Mouse (Mus musculus) ES-E14 (cell line): ENCODE data around the gene Vipr2. TPM values are rescaled to one million over a fixed set of nuclear protein-coding genes. Genes with fewer than 3 reads are reported as not detected.

Experiments used
- DNase-seq: peaks from one replicate; pipeline ENCODE4 v3.0.0-alpha.2; 2013; ENCODE audit warnings: low read depth, low spot score
- H3K27ac ChIP-seq: 2 replicates; pipeline ENCODE4 v1.5.1; 2012; ENCODE audit warnings: low read depth, mild to moderate bottlenecking, low read length, moderate library complexity, mixed read lengths; ENCODE audit not compliant: poor library complexity, insufficient read depth, severe bottlenecking
- H3K36me3 ChIP-seq: 2 replicates; pipeline ENCODE4 v1.6.1; 2012; ENCODE audit warnings: mild to moderate bottlenecking, low read length, moderate library complexity, mixed read lengths; ENCODE audit not compliant: control insufficient read depth, poor library complexity, insufficient read depth, severe bottlenecking
- H3K4me1 ChIP-seq, 2 experiments: fragments of 150-350 bp in 1 of 2; sonication (generic) in 1 of 2; 2 replicates each; pipeline ENCODE4 v1.6.1; 2012; ENCODE audit warnings: low read length in 2 of 2, mild to moderate bottlenecking in 1 of 2, mixed read lengths in 1 of 2; ENCODE audit not compliant: control insufficient read depth in 2 of 2, insufficient read depth in 2 of 2, poor library complexity in 1 of 2
- H3K4me3 ChIP-seq, 2 experiments: fragments of 150-350 bp in 1 of 2; sonication (generic) in 1 of 2; 2 replicates each; pipeline ENCODE4 v1.5.1; 2012; ENCODE audit warnings: low read length in 2 of 2, low read depth in 1 of 2, mild to moderate bottlenecking in 1 of 2, mixed read lengths in 1 of 2; ENCODE audit not compliant: insufficient read depth in 1 of 2, poor library complexity in 1 of 2, severe bottlenecking in 1 of 2
- H3K9ac ChIP-seq: 2 replicates; pipeline ENCODE4 v1.6.1; 2012; ENCODE audit warnings: low read depth, mild to moderate bottlenecking, low read length, mixed read lengths; ENCODE audit not compliant: poor library complexity, insufficient read depth, severe bottlenecking
- H3K9me3 ChIP-seq: fragments of 150-350 bp; sonication (generic); 2 replicates; pipeline ENCODE4 v1.6.1; 2012; ENCODE audit warnings: low read depth, mild to moderate bottlenecking, low read length; ENCODE audit not compliant: control insufficient read depth, insufficient read depth
- CHD2 ChIP-seq: IDR thresholded peaks from 2 replicates; pipeline ENCODE4 v1.6.1; 2014; ENCODE audit warnings: mild to moderate bottlenecking, low read depth, low read length, inconsistent platforms
- HCFC1 ChIP-seq: IDR thresholded peaks from 2 replicates; pipeline ENCODE4 v1.6.1; 2012; ENCODE audit warnings: low read length, inconsistent platforms, borderline replicate concordance; ENCODE audit not compliant: insufficient read depth
- MAFK ChIP-seq: IDR thresholded peaks from 2 replicates; pipeline ENCODE4 v1.6.1; 2014; ENCODE audit warnings: mild to moderate bottlenecking, low read depth, low read length, inconsistent platforms; ENCODE audit not compliant: insufficient read depth
- ZC3H11A ChIP-seq: IDR thresholded peaks from 2 replicates; pipeline ENCODE4 v1.6.1; 2012; ENCODE audit warnings: low read depth, mild to moderate bottlenecking, inconsistent platforms, low read length, borderline replicate concordance
- ZNF384 ChIP-seq: IDR thresholded peaks from 2 replicates; pipeline ENCODE4 v1.6.1; 2012; ENCODE audit warnings: low read depth, low read length, inconsistent platforms
- in situ Hi-C, 2 experiments: fragments of 600-800 bp; cut with MboI; formaldehyde crosslinking; loops; one replicate each; pipeline ENCODE4 v1.15.1; 2025; ENCODE audit warnings: low sequenced_read_pairs in 2 of 2, inconsistent platforms in 1 of 2; ENCODE audit not compliant: unreplicated experiment in 2 of 2
- total RNA-seq: library from RNA; depleted of rRNA; stranded (reverse); fragments of 300-350 nt; gene quantifications from 2 replicates; pipeline ENCODE4 v1.2.3, GENCODE M21; 2012

The Vipr2 gene
- total RNA-seq, 1 experiment: 0.98 TPM

- no peak overlapping the region for H3K9ac ChIP-seq
- no peak for DNase-seq
- no peaks in the 10 kb centered on the region for H3K4me1 ChIP-seq
- no peaks in the 10 kb centered on the region for H3K36me3 ChIP-seq
- no peak overlapping the region for H3K4me3 ChIP-seq
- in situ Hi-C loops: no loop called here
- no peak overlapping the region for H3K27ac ChIP-seq
- no peaks in the 10 kb centered on the region; the same call in 1 of the 2 replicates for H3K9me3 ChIP-seq
- TF ChIP-seq CHD2: no peak
- peak; percentile 98 for TF ChIP-seq MAFK
- no peak for TF ChIP-seq ZNF384
- no peak for TF ChIP-seq ZC3H11A
- TF ChIP-seq HCFC1: no peak
Observed at GRCm38 (mm10) chr12:116094765-116095555, 17.4 kb downstream of the Vipr2 start.

- no peak for TF ChIP-seq HCFC1
- no peak for TF ChIP-seq CHD2
- TF ChIP-seq ZC3H11A: no peak
- no peak for TF ChIP-seq MAFK
- no peak for TF ChIP-seq ZNF384
- Histone ChIP-seq H3K9ac (no peak overlapping the region), H3K27ac (no peak overlapping the region), H3K4me1 (no peaks in the 10 kb centered on the region), H3K36me3 (no peaks in the 10 kb centered on the region), H3K9me3 (no peaks in the 10 kb centered on the region; the same call in 1 of the 2 replicates), H3K4me3 (no peak overlapping the region)
- DNase-seq: no peak
- in situ Hi-C loops: no loop called here
Observed at GRCm38 (mm10) chr12:116096361-116096904, 18.9 kb downstream of the Vipr2 start.

- H3K9me3 ChIP-seq: no peaks in the 10 kb centered on the region; the same call in 1 of the 2 replicates
- TF ChIP-seq MAFK (no peak), CHD2 (no peak), HCFC1 (no peak), ZC3H11A (no peak), ZNF384 (no peak)
Observed at GRCm38 (mm10) chr12:116097166-116097565, 19.6 kb downstream of the Vipr2 start.

GRCm38 (mm10) chr12:116101945-116102344, 24.4 kb downstream of the Vipr2 start:
- TF ChIP-seq ZNF384 (no peak), MAFK (no peak), CHD2 (no peak), HCFC1 (no peak), ZC3H11A (no peak)
- H3K9me3 ChIP-seq: no peaks in the 10 kb centered on the region
- in situ Hi-C loops: no loop called here
- H3K27ac ChIP-seq: no peak overlapping the region
- no peak overlapping the region for H3K9ac ChIP-seq
- no peak for DNase-seq
- H3K36me3 ChIP-seq: no peaks in the 10 kb centered on the region
- H3K4me3 ChIP-seq: no peak overlapping the region
- no peaks in the 10 kb centered on the region for H3K4me1 ChIP-seq

More at GRCm38 (mm10) chr12:116097166-116097565, 19.6 kb downstream of the Vipr2 start:
- Histone ChIP-seq H3K27ac (no peak overlapping the region), H3K9ac (no peak overlapping the region), H3K4me1 (no peaks in the 10 kb centered on the region), H3K36me3 (no peaks in the 10 kb centered on the region), H3K4me3 (no peak overlapping the region)
- no peak for DNase-seq
- in situ Hi-C loops: no loop called here
